Mouse (Mus musculus) retina, postnatal 7 days (tissue): ENCODE measurements at regions not wholly inside any gene's neighbourhood (a gene's known extent, or its start where the extent isn't known, plus 50 kb on each side); places are given as distances from the start of the nearest gene placed in this dataset.

Experiments used
- DNase-seq: peaks from one replicate; pipeline ENCODE4 v3.0.0-alpha.2; 2012; ENCODE audit warnings: low read depth, low spot score

GRCm38 (mm10) chr8:25463532-25463931, 639.4 kb upstream of the Adam5 start:
- DNase-seq: no peak

- no peak for DNase-seq
These were observed 638.3 kb upstream of the Adam5 start for GRCm38 (mm10) chr8:25462492-25462891.

GRCm38 (mm10) chr8:25455644-25456043, 631.5 kb upstream of the Adam5 start:
- DNase-seq: no peak

- DNase-seq: no peak
These were observed 630.8 kb upstream of the Adam5 start for GRCm38 (mm10) chr8:25454972-25455371.

- DNase-seq: no peak
These were observed 629.7 kb upstream of the Adam5 start for GRCm38 (mm10) chr8:25453826-25454225.

- DNase-seq: no peak
These were observed 626.4 kb upstream of the Adam5 start for GRCm38 (mm10) chr8:25450544-25450943.

GRCm38 (mm10) chr8:25449590-25449989, 625.4 kb upstream of the Adam5 start:
- no peak for DNase-seq

- no peak for DNase-seq
These were observed 623.7 kb upstream of the Adam5 start for GRCm38 (mm10) chr8:25447900-25448299.

- DNase-seq: no peak
These were observed 621.8 kb upstream of the Adam5 start for GRCm38 (mm10) chr8:25445968-25446367.

- no peak for DNase-seq
These were observed 620.9 kb upstream of the Adam5 start for GRCm38 (mm10) chr8:25445054-25445453.

GRCm38 (mm10) chr8:25443552-25443951, 619.4 kb upstream of the Adam5 start:
- no peak for DNase-seq

- no peak for DNase-seq
These were observed 616.9 kb upstream of the Adam5 start for GRCm38 (mm10) chr8:25441057-25441441.

- DNase-seq: no peak
These were observed 616.4 kb upstream of the Adam5 start for GRCm38 (mm10) chr8:25440391-25441056.

GRCm38 (mm10) chr8:25439971-25440370, 615.8 kb upstream of the Adam5 start:
- no peak for DNase-seq

GRCm38 (mm10) chr8:25438021-25438620, 614.0 kb upstream of the Adam5 start:
- DNase-seq: no peak

- no peak for DNase-seq
These were observed 613.0 kb upstream of the Adam5 start for GRCm38 (mm10) chr8:25437178-25437577.

- DNase-seq: no peak
These were observed 606.4 kb upstream of the Adam5 start for GRCm38 (mm10) chr8:25430552-25430951.

- DNase-seq: no peak
These were observed 605.8 kb upstream of the Adam5 start for GRCm38 (mm10) chr8:25429846-25430482.

- DNase-seq: no peak
These were observed 604.6 kb upstream of the Adam5 start for GRCm38 (mm10) chr8:25428761-25429160.

- DNase-seq: no peak
These were observed 602.0 kb upstream of the Adam5 start for GRCm38 (mm10) chr8:25426207-25426606.

GRCm38 (mm10) chr8:25421478-25421877, 597.3 kb upstream of the Adam5 start:
- no peak for DNase-seq

- no peak for DNase-seq
These were observed 586.4 kb upstream of the Adam5 start for GRCm38 (mm10) chr8:25410536-25410935.

GRCm38 (mm10) chr8:25407862-25408261, 583.7 kb upstream of the Adam5 start:
- no peak for DNase-seq
